Mouse (Mus musculus): ENCODE data around the gene Aes.

DNA sequence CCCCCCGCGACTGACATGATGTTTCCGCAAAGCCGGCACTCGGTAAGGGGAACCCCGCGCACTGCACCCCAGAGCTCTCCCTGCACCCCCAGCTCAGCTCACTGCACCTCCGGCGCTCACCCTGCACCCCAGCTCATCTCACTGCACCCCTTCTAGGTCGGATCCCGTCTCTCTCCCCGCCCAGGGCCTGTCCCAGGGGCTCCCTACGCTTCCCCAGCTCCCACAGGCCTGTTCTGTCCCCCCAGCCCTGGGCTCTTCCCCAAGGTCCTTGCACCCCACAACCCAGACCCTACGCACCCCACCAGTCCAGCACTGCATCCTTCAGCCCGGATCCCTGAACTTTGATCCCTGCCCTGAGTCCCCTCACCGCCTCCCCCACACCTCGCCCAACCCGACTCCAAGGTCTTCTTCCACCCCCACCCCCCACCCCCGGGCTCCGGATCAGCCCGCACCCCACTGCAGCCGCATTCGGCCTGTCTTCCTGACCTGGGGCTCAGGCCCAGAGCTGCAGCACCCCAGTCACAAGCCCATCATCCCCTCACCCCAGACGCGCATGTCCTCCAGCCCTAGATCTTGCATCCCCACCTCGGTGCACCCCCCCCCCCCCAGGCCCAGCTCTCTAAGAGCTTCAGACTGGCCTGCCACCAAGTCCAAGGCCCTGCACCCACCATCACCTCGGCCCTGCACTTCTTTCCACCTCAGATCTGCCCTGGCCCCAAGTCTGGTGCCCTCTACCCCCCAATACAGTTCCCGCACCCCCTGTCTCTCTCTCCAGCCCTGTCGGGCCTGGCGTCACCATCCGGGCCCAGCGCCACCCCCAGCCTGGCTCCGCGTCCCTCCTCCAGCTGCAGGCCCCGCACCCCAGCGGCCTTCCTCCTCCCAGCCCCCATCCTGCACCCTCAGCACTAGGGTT, 595 bp downstream of the Aes start:
- no peak for TF ChIP-seq CTCF (IDR thresholded peaks at IDR 0.05; ENCODE audit: low read depth)
- TF ChIP-seq EP300 (optimal IDR thresholded peaks at IDR 0.05): no peak
